Mouse (Mus musculus): ENCODE measurements at regions not wholly inside any gene's neighbourhood (a gene's known extent, or its start where the extent isn't known, plus 50 kb on each side); places are given as distances from the start of the nearest gene placed in this dataset.
A peak's percentile ranks its signal among the peaks of the same experiment; 100 is the strongest.

- Histone ChIP-seq H3K4me2 (ENCODE audit: low read depth, low read length, poor library complexity, severe bottlenecking) (no peak overlapping the region), H3K27ac (ENCODE audit: low read depth, low read length) (no peak overlapping the region), H3K4me1 (ENCODE audit: insufficient read depth, low read length) (0 out of 2 replicates have a peak, but pooled peaks cover 3% of the 10 kb centered on the region), H3K36me3 (ENCODE audit: insufficient read depth, low read length) (no peaks in the 10 kb centered on the region), H3K4me3 (ENCODE audit: low read depth, low read length) (no peak overlapping the region), H3K27me3 (ENCODE audit: insufficient read depth, low read length) (no peaks in the 10 kb centered on the region), H3K9ac (replicated peaks; ENCODE audit: low read length, poor library complexity, severe bottlenecking) (no peak overlapping the region), H3K9me3 (ENCODE audit: low read length) (no peaks in the 10 kb centered on the region)
- no peak for TF ChIP-seq CTCF (IDR thresholded peaks at IDR 0.05)
- ATAC-seq (ENCODE audit: low FRiP score) (no peak), DNase-seq (ENCODE audit: low spot score) (no peak)
- WGBS, result 90% methylated on average over 18 of the region's 18 CpGs
Observed at GRCm38 (mm10) chr19:37795552-37796343, 98.2 kb downstream of the Cyp26a1 start.

GRCm38 (mm10) chr19:37800161-37800660 lies 102.6 kb downstream of the Cyp26a1 start:
- no peak for DNase-seq (ENCODE audit: low spot score)
- WGBS, result 79% methylated on average over 3 of the region's 3 CpGs

GRCm38 (mm10) chr19:37809666-37810065 lies 112.1 kb downstream of the Cyp26a1 start:
- Histone ChIP-seq H3K4me1 (ENCODE audit: insufficient read depth, low read length) (no peaks in the 10 kb centered on the region), H3K4me2 (ENCODE audit: low read depth, low read length, poor library complexity, severe bottlenecking) (no peak overlapping the region), H3K9ac (replicated peaks; ENCODE audit: low read length, poor library complexity, severe bottlenecking) (no peak overlapping the region), H3K9me3 (ENCODE audit: low read length) (no peaks in the 10 kb centered on the region), H3K27ac (ENCODE audit: low read depth, low read length) (no peak overlapping the region), H3K4me3 (ENCODE audit: low read depth, low read length) (no peak overlapping the region), H3K27me3 (ENCODE audit: insufficient read depth, low read length) (no peaks in the 10 kb centered on the region), H3K36me3 (ENCODE audit: insufficient read depth, low read length) (no peaks in the 10 kb centered on the region)
- no peak for TF ChIP-seq CTCF (IDR thresholded peaks at IDR 0.05)
- 91% methylated on average over 11 of the region's 11 CpGs for WGBS
- ATAC-seq (ENCODE audit: low FRiP score) (no peak), DNase-seq (ENCODE audit: low spot score) (no peak)

More at GRCm38 (mm10) chr19:37800161-37800660, 102.6 kb downstream of the Cyp26a1 start:
- H3K4me3 ChIP-seq (ENCODE audit: low read depth, low read length), result no peak overlapping the region
- no peak overlapping the region for H3K9ac ChIP-seq (replicated peaks; ENCODE audit: low read length, poor library complexity, severe bottlenecking)
- no peak for ATAC-seq (ENCODE audit: low FRiP score)
- no peak for TF ChIP-seq CTCF (IDR thresholded peaks at IDR 0.05)
- no peaks in the 10 kb centered on the region for H3K36me3 ChIP-seq (ENCODE audit: insufficient read depth, low read length)
- no peak overlapping the region for H3K4me2 ChIP-seq (ENCODE audit: low read depth, low read length, poor library complexity, severe bottlenecking)
- H3K27ac ChIP-seq (ENCODE audit: low read depth, low read length), result no peak overlapping the region
- H3K9me3 ChIP-seq (ENCODE audit: low read length), result no peaks in the 10 kb centered on the region
- H3K27me3 ChIP-seq (ENCODE audit: insufficient read depth, low read length), result no peaks in the 10 kb centered on the region
- no peaks in the 10 kb centered on the region for H3K4me1 ChIP-seq (ENCODE audit: insufficient read depth, low read length)

GRCm38 (mm10) chr19:37814089-37815073 lies 116.8 kb downstream of the Cyp26a1 start:
- DNase-seq (ENCODE audit: low spot score) (no peak), ATAC-seq (ENCODE audit: low FRiP score) (no peak)
- Histone ChIP-seq H3K4me1 (ENCODE audit: insufficient read depth, low read length) (no peaks in the 10 kb centered on the region), H3K4me2 (ENCODE audit: low read depth, low read length, poor library complexity, severe bottlenecking) (0 out of 2 replicates have a peak overlapping the region, but pooled peaks have one; percentile 3), H3K36me3 (ENCODE audit: insufficient read depth, low read length) (no peaks in the 10 kb centered on the region), H3K27me3 (ENCODE audit: insufficient read depth, low read length) (no peaks in the 10 kb centered on the region), H3K27ac (ENCODE audit: low read depth, low read length) (no peak overlapping the region), H3K9me3 (ENCODE audit: low read length) (no peaks in the 10 kb centered on the region), H3K9ac (replicated peaks; ENCODE audit: low read length, poor library complexity, severe bottlenecking) (no peak overlapping the region), H3K4me3 (ENCODE audit: low read depth, low read length) (no peak overlapping the region)
- no peak for TF ChIP-seq CTCF (IDR thresholded peaks at IDR 0.05)
- WGBS, result 25% methylated on average over 19 of the region's 19 CpGs

GRCm38 (mm10) chr19:37815627-37816026 lies 118.0 kb downstream of the Cyp26a1 start:
- no peak for TF ChIP-seq CTCF (IDR thresholded peaks at IDR 0.05)
- DNase-seq (ENCODE audit: low spot score) (no peak), ATAC-seq (ENCODE audit: low FRiP score) (no peak)

More at GRCm38 (mm10) chr19:37815627-37816026, 118.0 kb downstream of the Cyp26a1 start:
- Histone ChIP-seq H3K27me3 (ENCODE audit: insufficient read depth, low read length) (no peaks in the 10 kb centered on the region), H3K4me1 (ENCODE audit: insufficient read depth, low read length) (no peaks in the 10 kb centered on the region), H3K4me3 (ENCODE audit: low read depth, low read length) (no peak overlapping the region), H3K4me2 (ENCODE audit: low read depth, low read length, poor library complexity, severe bottlenecking) (no peak overlapping the region), H3K9ac (replicated peaks; ENCODE audit: low read length, poor library complexity, severe bottlenecking) (no peak overlapping the region), H3K27ac (ENCODE audit: low read depth, low read length) (no peak overlapping the region), H3K9me3 (ENCODE audit: low read length) (no peaks in the 10 kb centered on the region), H3K36me3 (ENCODE audit: insufficient read depth, low read length) (no peaks in the 10 kb centered on the region)
- WGBS, result 67% methylated on average over 2 of the region's 2 CpGs
